Comparison of ENCODE assay signal across 13 mouse cellular contexts in the genomic region with DNA sequence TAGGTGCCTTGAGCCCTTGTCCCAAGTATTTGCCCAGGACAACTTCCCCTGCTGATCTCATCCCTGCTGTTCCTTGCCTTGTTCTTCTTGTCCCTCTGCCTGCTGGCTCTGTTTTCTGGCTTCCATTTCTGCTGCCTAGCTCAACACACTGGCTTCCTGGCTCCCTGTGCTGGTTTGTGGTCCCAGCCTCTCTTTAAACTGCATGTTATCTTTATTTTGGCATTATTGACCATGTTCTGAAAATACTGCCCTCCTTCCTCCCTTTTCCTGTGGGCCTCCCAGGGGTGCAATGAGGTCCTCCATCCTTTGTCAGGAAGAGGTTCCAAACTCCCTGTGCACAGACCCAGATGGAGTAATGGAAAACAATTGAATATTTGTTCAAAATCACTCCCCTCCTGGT.
A peak's percentile ranks its signal among the peaks of the same experiment; 100 is the strongest.
DNase-seq lines count a peak whose midpoint lies in the region; ATAC-seq lines count a peak whose summit lies in the region.
"Had no signal": no experiment of that assay in that cellular context is flagged by ENCODE, and none has a peak within 500 bp of the region (broad histone marks: within the 10 kb centered on the region; RNA-seq: fewer than 3 reads in every experiment).

No protein-coding gene starts in this region.

- no peaks in the 10 kb centered on the region; the same call in 1 of the 2 replicates for H3K9me3 ChIP-seq in kidney, embryonic 14.5 days (ENCODE audit: control insufficient read depth, low read length)
- H3K9me3 ChIP-seq: liver, embryonic 13.5 days; neural tube, embryonic 12.5 days had no signal

- H3K36me3 ChIP-seq in kidney, embryonic 14.5 days (ENCODE audit: control insufficient read depth, insufficient read depth, low read length) = no peaks in the 10 kb centered on the region
- H3K36me3 ChIP-seq: liver, embryonic 13.5 days; neural tube, embryonic 12.5 days had no signal

- intact Hi-C loops in left cerebral cortex, postnatal 4 days (cut with DNase I) = no loop called here

- peak; percentile 44 for DNase-seq in adrenal gland, postnatal 14 days
- DNase-seq in adrenal gland, postnatal 10 days = no peak
- DNase-seq in kidney, adult 9 months = no peak
- peak; percentile 50 for DNase-seq in urinary bladder, postnatal 14 days (ENCODE audit: low spot score)
- no peak for DNase-seq in urinary bladder, adult 2 months (ENCODE audit: low spot score)
- no peak for DNase-seq in left cerebral cortex, postnatal 4 days
- DNase-seq: liver, embryonic 13.5 days had no signal

- no peak overlapping the region for H3K4me3 ChIP-seq in kidney, embryonic 14.5 days (ENCODE audit: low read length)
- H3K4me3 ChIP-seq: liver, embryonic 13.5 days; neural tube, embryonic 12.5 days had no signal

- no peak overlapping the region for H3K9ac ChIP-seq in kidney, embryonic 14.5 days (ENCODE audit: low read depth, low read length)
- H3K9ac ChIP-seq: liver, embryonic 13.5 days; neural tube, embryonic 12.5 days had no signal

- H3K27ac ChIP-seq in kidney, embryonic 14.5 days (ENCODE audit: low read depth, low read length) = no peak overlapping the region
- H3K27ac ChIP-seq: liver, embryonic 13.5 days; neural tube, embryonic 12.5 days had no signal

- no peaks in the 10 kb centered on the region for H3K27me3 ChIP-seq in kidney, embryonic 14.5 days (ENCODE audit: control insufficient read depth, insufficient read depth, low read length)
- H3K27me3 ChIP-seq: liver, embryonic 13.5 days; neural tube, embryonic 12.5 days had no signal

- peaks cover 8% of the 10 kb centered on the region; the same call in 1 of the 2 replicates for H3K4me1 ChIP-seq in kidney, embryonic 14.5 days (ENCODE audit: control insufficient read depth, insufficient read depth, low read length)
- H3K4me1 ChIP-seq: liver, embryonic 13.5 days had no signal

- ATAC-seq in kidney, embryonic 14.5 days (ENCODE audit: low FRiP score, low TSS enrichment) = peak; percentile 54; the same call in 1 of the 2 replicates
- no peak for ATAC-seq in inflammation-experienced regulatory T-cells, adult 6 months
- ATAC-seq: forebrain, embryonic 14.5 days; hindbrain, embryonic 16.5 days had no signal

- no peak overlapping the region for H3K4me2 ChIP-seq in kidney, embryonic 14.5 days (replicated peaks; ENCODE audit: low read depth, low read length)
- H3K4me2 ChIP-seq: liver, embryonic 13.5 days; midbrain, embryonic 11.5 days; neural tube, embryonic 12.5 days had no signal

Comparison
In these comparisons a context has a peak if more than half of its experiments do, and no peak if none do; other contexts are left out.
1. DNase-seq: peak in adrenal gland, postnatal 14 days (single experiment) and urinary bladder, postnatal 14 days (single experiment); none in adrenal gland, postnatal 10 days (single experiment), kidney, adult 9 months (single experiment), urinary bladder, adult 2 months (single experiment) and left cerebral cortex, postnatal 4 days (single experiment).